Mouse (Mus musculus): ENCODE measurements around the gene Srd5a2. TPM values are rescaled to one million over a fixed set of nuclear protein-coding genes. Genes with fewer than 3 reads are reported as not detected.
A peak's percentile ranks its signal among the peaks of the same experiment; 100 is the strongest.

The Srd5a2 gene
- polyA plus RNA-seq, 1 experiment from 2014 or later, result not detected

DNA sequence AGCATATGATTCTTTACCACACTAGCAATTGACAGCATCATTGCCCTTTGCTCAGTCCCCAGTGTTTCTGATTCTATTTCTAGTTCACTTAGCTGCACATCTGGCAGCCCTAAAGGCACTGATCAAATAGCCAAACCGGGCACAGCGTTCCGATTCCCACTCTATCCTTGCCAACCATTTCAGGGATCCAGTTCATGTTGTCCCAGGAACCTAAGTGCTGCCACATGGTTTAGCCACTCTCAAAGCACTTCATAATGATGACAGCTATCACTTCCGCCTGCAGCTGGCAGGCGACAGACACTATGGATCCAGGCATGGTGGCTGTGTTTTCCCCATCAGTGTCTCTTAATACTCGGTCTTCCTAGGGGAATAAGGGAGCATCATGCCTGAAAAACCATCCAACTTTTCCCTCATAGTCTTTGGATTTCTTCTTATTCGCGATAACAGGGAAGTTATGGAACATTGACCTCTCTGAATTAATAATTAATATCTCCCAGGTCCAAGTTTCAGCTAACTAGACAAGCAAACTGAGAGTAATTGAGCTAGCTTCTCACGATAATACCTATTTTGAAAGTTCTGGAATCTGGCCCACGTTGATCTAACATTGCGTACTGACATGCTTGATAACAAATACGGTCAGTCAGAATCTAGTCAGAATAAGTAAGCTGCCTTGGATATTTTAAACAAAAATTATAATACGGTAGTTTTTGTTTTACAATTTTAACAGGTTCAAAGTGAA, 51.6 kb downstream of the Srd5a2 start:
- 70% methylated on average over 13 of the region's 13 CpGs for WGBS
- no peak overlapping the region for H3K4me2 ChIP-seq (ENCODE audit: low read depth, low read length)
- no peak for ATAC-seq (ENCODE audit: low read depth)
- H3K27me3 ChIP-seq (ENCODE audit: control insufficient read depth, insufficient read depth, low read depth, low read length), result no peaks in the 10 kb centered on the region
- no peaks in the 10 kb centered on the region for H3K36me3 ChIP-seq (ENCODE audit: control insufficient read depth, insufficient read depth, low read length)
- H3K4me3 ChIP-seq (ENCODE audit: low read length), result no peak overlapping the region
- H3K9me3 ChIP-seq (ENCODE audit: control insufficient read depth, low read length), result no peaks in the 10 kb centered on the region
- H3K9ac ChIP-seq (ENCODE audit: low read length), result no peak overlapping the region
- H3K27ac ChIP-seq (ENCODE audit: low read length), result no peak overlapping the region
- H3K4me1 ChIP-seq (replicated peaks; ENCODE audit: control insufficient read depth, insufficient read depth, low read length), result no peaks in the 10 kb centered on the region

DNA sequence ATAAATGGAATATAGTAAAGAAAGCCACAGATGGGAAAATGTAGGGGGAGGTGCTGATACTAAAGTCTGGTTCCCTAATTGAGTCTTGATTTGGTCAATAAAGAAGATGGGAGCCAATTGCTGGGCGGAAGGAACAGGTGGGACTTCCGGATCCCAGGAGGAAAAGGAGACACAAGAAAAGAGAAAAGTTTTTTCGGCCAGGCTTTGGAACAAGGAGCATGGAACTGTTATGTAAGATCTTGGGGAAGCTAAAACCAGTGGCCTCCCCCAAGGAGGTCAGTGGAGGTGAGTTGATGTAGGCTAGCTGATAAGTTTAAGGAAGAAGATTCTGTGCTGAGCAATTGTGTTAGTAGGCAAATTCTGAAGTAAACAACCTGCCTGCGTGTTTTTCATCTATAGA, 56.5 kb downstream of the Srd5a2 start:
- Histone ChIP-seq H3K9ac (ENCODE audit: low read length) (no peak overlapping the region), H3K4me1 (replicated peaks; ENCODE audit: control insufficient read depth, insufficient read depth, low read length) (no peaks in the 10 kb centered on the region), H3K4me2 (ENCODE audit: low read depth, low read length) (no peak overlapping the region), H3K36me3 (ENCODE audit: control insufficient read depth, insufficient read depth, low read length) (no peaks in the 10 kb centered on the region), H3K4me3 (ENCODE audit: low read length) (no peak overlapping the region), H3K27me3 (ENCODE audit: control insufficient read depth, insufficient read depth, low read depth, low read length) (no peaks in the 10 kb centered on the region), H3K27ac (ENCODE audit: low read length) (no peak overlapping the region), H3K9me3 (ENCODE audit: control insufficient read depth, low read length) (no peaks in the 10 kb centered on the region)
- no peak for ATAC-seq (ENCODE audit: low read depth)
- WGBS, result 83% methylated on average over 4 of the region's 4 CpGs

GRCm38 (mm10) chr17:73986571-73986970, 61.1 kb downstream of the Srd5a2 start:
- no peak for ATAC-seq (ENCODE audit: low read depth)
- no peak overlapping the region for H3K27ac ChIP-seq (ENCODE audit: low read length)
- no peaks in the 10 kb centered on the region for H3K9me3 ChIP-seq (ENCODE audit: control insufficient read depth, low read length)
- H3K4me1 ChIP-seq (replicated peaks; ENCODE audit: control insufficient read depth, insufficient read depth, low read length), result no peaks in the 10 kb centered on the region
- no peak overlapping the region for H3K9ac ChIP-seq (ENCODE audit: low read length)
- no peaks in the 10 kb centered on the region for H3K36me3 ChIP-seq (ENCODE audit: control insufficient read depth, insufficient read depth, low read length)
- H3K4me3 ChIP-seq (ENCODE audit: low read length), result no peak overlapping the region
- WGBS, result 76% methylated on average over 2 of the region's 2 CpGs
- no peak overlapping the region for H3K4me2 ChIP-seq (ENCODE audit: low read depth, low read length)
- H3K27me3 ChIP-seq (ENCODE audit: control insufficient read depth, insufficient read depth, low read depth, low read length), result no peaks in the 10 kb centered on the region

DNA sequence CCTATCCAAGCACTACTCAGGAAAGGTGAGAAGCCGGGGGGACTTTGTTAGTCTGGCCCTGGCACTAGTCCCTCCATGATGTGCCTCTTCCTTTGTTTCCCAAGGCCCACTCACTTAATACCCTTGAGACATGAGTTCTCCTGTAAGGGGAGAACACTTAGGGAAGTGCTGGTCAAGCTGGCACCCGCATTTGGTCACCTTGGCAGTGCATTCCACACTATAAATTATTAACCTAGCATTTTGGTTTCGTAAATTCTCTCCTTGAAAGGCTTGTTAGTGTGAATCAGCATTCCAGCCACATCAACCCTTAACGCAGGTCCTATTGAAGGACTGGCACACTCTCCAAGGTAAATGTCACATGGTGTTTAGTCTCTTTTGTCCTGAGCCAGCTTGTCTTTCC, 61.8 kb downstream of the Srd5a2 start:
- Histone ChIP-seq H3K4me1 (replicated peaks; ENCODE audit: control insufficient read depth, insufficient read depth, low read length) (no peaks in the 10 kb centered on the region), H3K4me3 (ENCODE audit: low read length) (no peak overlapping the region), H3K4me2 (ENCODE audit: low read depth, low read length) (no peak overlapping the region), H3K36me3 (ENCODE audit: control insufficient read depth, insufficient read depth, low read length) (no peaks in the 10 kb centered on the region), H3K27me3 (ENCODE audit: control insufficient read depth, insufficient read depth, low read depth, low read length) (no peaks in the 10 kb centered on the region), H3K9me3 (ENCODE audit: control insufficient read depth, low read length) (no peaks in the 10 kb centered on the region), H3K27ac (ENCODE audit: low read length) (no peak overlapping the region), H3K9ac (ENCODE audit: low read length) (no peak overlapping the region)
- 58% methylated on average over 4 of the region's 4 CpGs for WGBS
- 0 out of 2 replicates have a peak, but pooled peaks have one; percentile 17 for ATAC-seq (ENCODE audit: low read depth)

DNA sequence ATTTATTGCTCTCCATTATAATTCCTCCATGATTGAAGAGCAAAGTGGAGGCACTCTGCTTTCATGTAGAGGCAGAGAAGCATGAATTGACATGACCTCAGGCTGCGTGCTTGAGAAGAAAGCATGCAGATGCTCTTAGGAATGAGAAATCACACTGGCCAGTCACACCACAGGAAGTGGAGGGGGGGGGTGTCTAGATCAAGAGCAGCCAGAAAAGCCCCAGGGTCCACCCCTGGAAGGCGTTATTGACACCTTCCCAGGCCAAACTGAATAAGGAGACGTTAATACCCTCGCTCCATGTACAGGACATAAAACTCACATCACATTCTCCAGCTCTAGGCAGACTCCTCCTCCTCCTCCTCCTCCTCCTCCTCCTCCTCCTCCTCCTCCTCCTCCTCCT, 63.2 kb downstream of the Srd5a2 start:
- Histone ChIP-seq H3K4me3 (ENCODE audit: low read length) (no peak overlapping the region), H3K27ac (ENCODE audit: low read length) (no peak overlapping the region), H3K9me3 (ENCODE audit: control insufficient read depth, low read length) (no peaks in the 10 kb centered on the region), H3K9ac (ENCODE audit: low read length) (no peak overlapping the region), H3K27me3 (ENCODE audit: control insufficient read depth, insufficient read depth, low read depth, low read length) (no peaks in the 10 kb centered on the region), H3K4me2 (ENCODE audit: low read depth, low read length) (no peak overlapping the region), H3K36me3 (ENCODE audit: control insufficient read depth, insufficient read depth, low read length) (no peaks in the 10 kb centered on the region), H3K4me1 (replicated peaks; ENCODE audit: control insufficient read depth, insufficient read depth, low read length) (no peaks in the 10 kb centered on the region)
- 16% methylated on average over 4 of the region's 4 CpGs for WGBS
- no peak for ATAC-seq (ENCODE audit: low read depth)

DNA sequence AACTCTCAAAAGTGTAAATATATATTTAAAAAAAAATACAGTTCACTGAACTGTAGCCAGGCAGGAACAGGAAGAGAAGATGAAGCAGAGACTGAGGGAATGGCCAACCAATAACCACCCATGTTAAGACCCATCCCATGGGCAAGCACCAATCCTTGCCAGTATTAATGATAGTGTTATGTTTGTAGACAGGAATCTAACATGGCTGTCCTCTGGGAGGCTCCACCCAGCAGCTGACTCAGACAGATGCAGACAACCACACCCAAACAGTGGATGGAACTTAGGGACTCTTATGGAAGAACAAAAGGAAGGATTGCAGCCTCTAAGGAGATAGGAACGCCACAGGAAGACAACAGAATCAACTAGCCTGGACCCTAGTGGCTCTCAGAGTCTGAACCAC, 64.8 kb downstream of the Srd5a2 start:
- no peak for ATAC-seq (ENCODE audit: low read depth)
- Histone ChIP-seq H3K27ac (ENCODE audit: low read length) (no peak overlapping the region), H3K4me2 (ENCODE audit: low read depth, low read length) (no peak overlapping the region), H3K36me3 (ENCODE audit: control insufficient read depth, insufficient read depth, low read length) (no peaks in the 10 kb centered on the region), H3K4me1 (replicated peaks; ENCODE audit: control insufficient read depth, insufficient read depth, low read length) (no peaks in the 10 kb centered on the region), H3K27me3 (ENCODE audit: control insufficient read depth, insufficient read depth, low read depth, low read length) (no peaks in the 10 kb centered on the region), H3K4me3 (ENCODE audit: low read length) (no peak overlapping the region), H3K9ac (ENCODE audit: low read length) (no peak overlapping the region), H3K9me3 (ENCODE audit: control insufficient read depth, low read length) (no peaks in the 10 kb centered on the region)
- WGBS, result 67% methylated on average over 1 of the region's 1 CpGs

DNA sequence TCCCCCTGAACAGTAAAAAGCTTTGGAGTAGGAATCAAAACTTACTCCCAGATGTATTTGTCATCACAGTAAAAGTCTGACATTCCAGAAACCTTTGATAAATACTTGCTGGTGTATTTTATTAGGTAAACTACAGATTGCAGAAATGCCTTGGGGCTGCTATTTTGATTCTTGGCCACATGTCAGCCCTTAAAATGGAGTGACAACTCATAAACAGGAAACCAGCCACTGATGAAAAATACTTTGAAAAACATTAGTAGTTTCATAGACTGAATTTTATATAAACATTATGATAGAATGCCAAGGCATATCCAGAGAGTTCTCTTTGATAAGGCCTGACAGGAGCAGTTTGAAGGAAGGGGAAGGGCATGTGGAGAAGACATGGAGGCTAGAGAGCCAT, 71.7 kb downstream of the Srd5a2 start:
- Histone ChIP-seq H3K9me3 (ENCODE audit: control insufficient read depth, low read length) (no peaks in the 10 kb centered on the region), H3K36me3 (ENCODE audit: control insufficient read depth, insufficient read depth, low read length) (no peaks in the 10 kb centered on the region), H3K27ac (ENCODE audit: low read length) (no peak overlapping the region), H3K4me1 (replicated peaks; ENCODE audit: control insufficient read depth, insufficient read depth, low read length) (no peaks in the 10 kb centered on the region), H3K4me3 (ENCODE audit: low read length) (no peak overlapping the region), H3K27me3 (ENCODE audit: control insufficient read depth, insufficient read depth, low read depth, low read length) (no peaks in the 10 kb centered on the region), H3K9ac (ENCODE audit: low read length) (no peak overlapping the region), H3K4me2 (ENCODE audit: low read depth, low read length) (no peak overlapping the region)
- ATAC-seq (ENCODE audit: low read depth), result peak; percentile 67; the same call in 1 of the 2 replicates

DNA sequence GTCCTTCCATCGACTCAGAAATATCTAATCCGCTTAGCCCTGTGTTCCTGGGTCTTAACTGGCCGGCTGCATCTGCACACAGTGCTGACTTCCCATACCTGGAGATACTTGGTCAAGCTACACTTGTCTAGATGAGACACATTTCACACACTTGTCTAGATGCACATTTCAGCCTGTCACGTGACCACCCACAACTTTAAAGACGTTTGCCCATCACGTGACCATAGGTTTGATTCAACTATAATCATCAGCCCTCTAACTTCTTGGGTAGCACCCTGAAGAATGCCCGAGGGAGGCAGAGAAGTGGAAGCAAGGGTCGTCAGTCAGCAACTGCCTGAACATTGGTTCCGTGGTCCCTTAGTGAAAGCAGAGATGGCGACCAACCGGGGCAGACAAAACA, 75.1 kb downstream of the Srd5a2 start:
- Histone ChIP-seq H3K27me3 (ENCODE audit: control insufficient read depth, insufficient read depth, low read depth, low read length) (no peaks in the 10 kb centered on the region), H3K9me3 (ENCODE audit: control insufficient read depth, low read length) (no peaks in the 10 kb centered on the region), H3K36me3 (ENCODE audit: control insufficient read depth, insufficient read depth, low read length) (no peaks in the 10 kb centered on the region), H3K4me3 (ENCODE audit: low read length) (no peak overlapping the region), H3K4me1 (replicated peaks; ENCODE audit: control insufficient read depth, insufficient read depth, low read length) (no peaks in the 10 kb centered on the region), H3K27ac (ENCODE audit: low read length) (no peak overlapping the region), H3K9ac (ENCODE audit: low read length) (no peak overlapping the region), H3K4me2 (ENCODE audit: low read depth, low read length) (no peak overlapping the region)
- ATAC-seq (ENCODE audit: low read depth), result no peak
- WGBS, result 88% methylated on average over 11 of the region's 11 CpGs

GRCm38 (mm10) chr17:73971291-73971690, 76.4 kb downstream of the Srd5a2 start:
- Histone ChIP-seq H3K27ac (ENCODE audit: low read length) (no peak overlapping the region), H3K4me1 (replicated peaks; ENCODE audit: control insufficient read depth, insufficient read depth, low read length) (no peaks in the 10 kb centered on the region), H3K9me3 (ENCODE audit: control insufficient read depth, low read length) (no peaks in the 10 kb centered on the region), H3K4me3 (ENCODE audit: low read length) (no peak overlapping the region), H3K9ac (ENCODE audit: low read length) (no peak overlapping the region), H3K36me3 (ENCODE audit: control insufficient read depth, insufficient read depth, low read length) (no peaks in the 10 kb centered on the region), H3K27me3 (ENCODE audit: control insufficient read depth, insufficient read depth, low read depth, low read length) (no peaks in the 10 kb centered on the region), H3K4me2 (ENCODE audit: low read depth, low read length) (no peak overlapping the region)
- no peak for ATAC-seq (ENCODE audit: low read depth)
- WGBS, result 62% methylated on average over 4 of the region's 4 CpGs

Measured in lung, embryonic 16.5 days (tissue).